Comparison of ENCODE assay signal across 8 mouse cellular contexts in the genomic region with DNA sequence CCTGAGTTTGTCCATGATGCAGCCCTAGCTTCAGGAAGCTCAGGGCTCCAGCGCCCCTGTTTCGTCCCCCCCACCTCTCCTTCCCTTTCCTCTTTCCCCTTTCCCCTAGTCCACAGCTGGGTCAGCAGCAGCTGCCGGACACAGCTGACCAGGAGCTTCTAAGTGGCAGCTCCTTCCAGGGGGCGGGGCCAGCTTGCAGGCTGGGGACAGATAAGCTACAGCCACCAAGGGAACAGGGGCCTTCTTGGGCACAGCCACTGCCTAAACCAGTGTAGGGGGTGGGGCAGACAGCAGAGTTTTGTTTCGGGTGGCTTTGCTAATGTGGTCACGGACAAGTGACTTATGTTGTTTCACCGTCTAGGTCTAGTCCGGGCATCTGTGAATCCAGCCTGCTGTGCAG. TPM values are rescaled to one million over a fixed set of nuclear protein-coding genes. Genes with fewer than 3 reads are reported as not detected.
A peak's percentile ranks its signal among the peaks of the same experiment; 100 is the strongest.
DNase-seq lines count a peak whose midpoint lies in the region; ATAC-seq and TF ChIP-seq lines count a peak whose summit lies in the region.

Epor (minus strand) TSS at position 90 of the 400 bp plus-strand sequence.

- peak within 1 kb of the TSS; percentile 17; the same call in 1 of the 2 replicates for H3K4me3 ChIP-seq in embryonic fibroblast, embryonic 13.5 days (ENCODE audit: insufficient read depth, low read length)
- H3K4me3 ChIP-seq in limb, embryonic 13.5 days, result peak within 1 kb of the TSS; percentile 45
- H3K4me3 ChIP-seq in midbrain, embryonic 13.5 days (replicated peaks), result peak within 1 kb of the TSS; percentile 39

- DNase-seq in left cerebral cortex, adult 18-20 months (ENCODE audit: low spot score in 2 of 2), result no peak
- no peak for DNase-seq in left cerebral cortex, postnatal 25 days (ENCODE audit: low spot score in 2 of 2)
- DNase-seq in heart, postnatal 10 days, result peak; percentile 68 to 72
- no peak for DNase-seq in layer of hippocampus, adult 18-20 months (ENCODE audit: low spot score in 2 of 2)

- no peak for TF ChIP-seq CTCF in embryonic fibroblast, embryonic 13.5 days (IDR thresholded peaks at IDR 0.05; ENCODE audit: borderline replicate concordance, insufficient read depth, low read length)

- H3K9me3 ChIP-seq in limb, embryonic 13.5 days, result no peaks in the 10 kb centered on the region
- H3K9me3 ChIP-seq in midbrain, embryonic 13.5 days, result no peaks in the 10 kb centered on the region

- peak within 1 kb of the TSS; percentile 62 for H3K9ac ChIP-seq in limb, embryonic 13.5 days
- peak within 1 kb of the TSS; percentile 33; the same call in 1 of the 2 replicates for H3K9ac ChIP-seq in midbrain, embryonic 13.5 days (replicated peaks)

- peak within 1 kb of the TSS; percentile 91 for H3K4me2 ChIP-seq in limb, embryonic 13.5 days (replicated peaks)
- peak within 1 kb of the TSS; percentile 60 for H3K4me2 ChIP-seq in midbrain, embryonic 13.5 days (replicated peaks)

- WGBS in limb, embryonic 13.5 days, result 29% methylated on average over 7 of the region's 8 CpGs
- WGBS in midbrain, embryonic 13.5 days, result 12% methylated on average over 8 of the region's 8 CpGs

- H3K36me3 ChIP-seq in limb, embryonic 13.5 days, result peaks cover 2% of the 10 kb centered on the region; the same call in 1 of the 2 replicates
- 0 out of 2 replicates have a peak, but pooled peaks cover under 1% of the 10 kb centered on the region for H3K36me3 ChIP-seq in midbrain, embryonic 13.5 days

- intact Hi-C loops in left cerebral cortex, postnatal 25 days (cut with DNase I), result loop anchor here (5.0 kb wide), 1 partner anchor 89 kb away; the partner anchor contains the start of gene Elavl3
- intact Hi-C loops in heart, postnatal 10 days (cut with DNase I), result no loop called here

- no peak for TF ChIP-seq POLR2A in embryonic fibroblast, embryonic 13.5 days (IDR thresholded peaks at IDR 0.05; ENCODE audit: low read depth, low read length)

- no peak for ATAC-seq in limb, embryonic 13.5 days (ENCODE audit: low FRiP score, low read depth)
- ATAC-seq in midbrain, embryonic 13.5 days, result no peak
- no peak for ATAC-seq in monocyte, adult 5-6 weeks (replicated peaks; ENCODE audit: insufficient number of reproducible peaks, low FRiP score, low TSS enrichment, poor library complexity, severe bottlenecking)

- no peaks in the 10 kb centered on the region for H3K4me1 ChIP-seq in embryonic fibroblast, embryonic 13.5 days (ENCODE audit: control insufficient read depth, insufficient read depth, low read length)
- H3K4me1 ChIP-seq in limb, embryonic 13.5 days, result peaks cover 34% of the 10 kb centered on the region
- peaks cover 24% of the 10 kb centered on the region for H3K4me1 ChIP-seq in midbrain, embryonic 13.5 days (replicated peaks)

- H3K27ac ChIP-seq in embryonic fibroblast, embryonic 13.5 days (ENCODE audit: insufficient read depth, low read length), result no peak within 1 kb of the TSS
- no peak within 1 kb of the TSS for H3K27ac ChIP-seq in limb, embryonic 13.5 days
- H3K27ac ChIP-seq in midbrain, embryonic 13.5 days, result no peak within 1 kb of the TSS

- H3K27me3 ChIP-seq in limb, embryonic 13.5 days, result peaks cover 61% of the 10 kb centered on the region
- H3K27me3 ChIP-seq in midbrain, embryonic 13.5 days, result peaks cover 55% of the 10 kb centered on the region

RNA-seq across cellular contexts. Expression of gene Epor, which starts in this region (rescaled TPM):
- 10 to 100 TPM; 10.7 to 12.9 TPM for total RNA-seq in left cerebral cortex, adult 18-20 months (2021)
- 1 to 10 TPM; 7.9 to 8.9 TPM for total RNA-seq in left cerebral cortex, postnatal 25 days (2021)
- polyA plus RNA-seq in embryonic fibroblast, embryonic 13.5 days (2011; ENCODE audit: insufficient read length, low read depth, missing spikeins), result not detected in 2 replicates
- 1 to 10 TPM; 3.1 to 4.0 TPM for total RNA-seq in heart, postnatal 10 days (2021)
- polyA plus RNA-seq in limb, embryonic 13.5 days (2015; fragmentation: Nextera tagmentation; extraction: Ambion mirVana), result 6.2 and 6.3 TPM in 2 replicates
- polyA plus RNA-seq in midbrain, embryonic 13.5 days (2015; fragmentation: Nextera tagmentation; extraction: Ambion mirVana), result 1.4 and 2.5 TPM in 2 replicates
- not detected in 3 replicates for total RNA-seq in monocyte, adult 5-6 weeks (2017)
- 1 to 10 TPM; 9.0 to 9.1 TPM for total RNA-seq in layer of hippocampus, adult 18-20 months (2021)

Comparison
In these comparisons a context has a peak if more than half of its experiments do, and no peak if none do; other contexts are left out.
1. DNase-seq: peak in heart, postnatal 10 days (2 of 2); none in left cerebral cortex, adult 18-20 months (0 of 2), left cerebral cortex, postnatal 25 days (0 of 2) and layer of hippocampus, adult 18-20 months (0 of 2).
2. Peak in every context shown above with its lines, with median percentiles within 50 percentile points of each other: H3K4me3 ChIP-seq.